Mouse (Mus musculus) erythroblast, adult 5-6 weeks (primary cell): ENCODE measurements at regions not wholly inside any gene's neighbourhood (a gene's known extent, or its start where the extent isn't known, plus 50 kb on each side); places are given as distances from the start of the nearest gene placed in this dataset.

ENCODE experiments used
- ATAC-seq: replicated peaks from 2 replicates; pipeline ENCODE4 v1.8.0; 2016; ENCODE audit warnings: moderate number of reproducible peaks, mild to moderate bottlenecking, moderate TSS enrichment, inconsistent platforms; ENCODE audit not compliant: poor library complexity, low FRiP score, severe bottlenecking

DNA sequence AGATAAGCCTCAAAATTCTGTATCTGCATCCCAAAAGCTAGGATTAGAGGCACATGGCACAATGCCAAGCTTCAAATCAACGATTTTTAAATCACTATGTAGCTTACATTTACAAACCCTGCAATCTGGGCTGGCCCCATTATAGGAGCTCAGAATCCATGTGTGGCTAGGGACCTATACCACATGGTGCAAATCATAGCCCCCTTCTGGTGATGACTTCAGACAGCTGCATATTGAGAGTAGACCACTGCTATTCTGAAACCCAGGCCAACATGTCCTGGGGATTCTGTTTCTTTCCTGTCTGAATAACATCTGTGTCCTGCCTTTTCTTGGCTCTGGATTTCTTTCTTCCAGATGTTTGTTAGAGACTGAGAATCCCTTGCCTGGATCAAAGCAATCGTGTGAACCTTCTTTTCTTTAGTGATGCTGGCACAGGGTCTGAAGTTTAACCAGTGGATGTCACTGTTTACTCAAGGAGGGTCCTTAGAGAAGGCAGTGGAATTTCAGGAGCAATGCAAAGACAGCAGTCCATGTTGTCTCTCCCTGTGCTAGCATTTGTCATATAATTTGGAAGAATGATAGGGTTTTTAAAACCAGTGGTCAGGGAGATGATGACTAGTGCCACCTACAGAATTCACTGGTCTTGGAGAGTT, 171.7 kb upstream of the Ghitm start:
- no peak for ATAC-seq

DNA sequence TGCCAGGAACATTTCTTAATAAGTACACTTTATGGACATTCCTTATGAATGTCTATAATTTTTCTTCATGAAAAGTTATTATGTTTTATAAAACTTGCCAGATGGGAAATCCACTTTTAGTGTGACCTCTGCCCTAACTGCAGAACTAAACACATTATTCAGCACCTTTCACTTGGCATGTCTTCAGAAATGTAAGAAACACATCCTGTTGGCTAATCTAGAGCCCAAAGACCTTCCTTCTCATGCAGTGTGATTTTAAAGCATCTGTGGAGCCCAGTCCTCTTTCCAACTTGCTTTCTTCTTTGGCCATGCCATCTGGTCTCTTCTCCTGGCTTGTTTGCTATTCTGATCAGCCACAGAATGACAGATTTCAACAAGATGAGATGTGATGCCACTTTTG, 163.6 kb upstream of the Ghitm start:
- no peak for ATAC-seq

DNA sequence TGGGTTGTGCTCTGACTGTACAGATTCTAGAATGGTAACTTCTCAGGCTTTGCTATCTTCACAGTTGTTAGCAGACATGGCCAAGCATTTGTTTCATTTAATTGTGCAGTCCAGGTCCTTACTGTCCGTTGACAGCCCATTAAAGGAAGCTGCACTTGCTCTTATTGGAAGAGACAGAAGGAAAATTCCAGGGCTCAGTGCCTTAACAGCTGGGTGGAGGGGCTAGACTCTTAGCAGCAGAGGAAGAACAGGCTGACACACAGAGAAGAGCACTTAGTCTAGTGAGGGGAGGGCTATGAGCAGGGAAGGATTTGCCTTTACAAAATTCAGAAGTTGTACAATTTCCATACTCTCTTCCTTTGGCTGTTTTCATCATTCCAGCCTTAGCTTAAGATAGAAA, 161.5 kb upstream of the Ghitm start:
- no peak for ATAC-seq

DNA sequence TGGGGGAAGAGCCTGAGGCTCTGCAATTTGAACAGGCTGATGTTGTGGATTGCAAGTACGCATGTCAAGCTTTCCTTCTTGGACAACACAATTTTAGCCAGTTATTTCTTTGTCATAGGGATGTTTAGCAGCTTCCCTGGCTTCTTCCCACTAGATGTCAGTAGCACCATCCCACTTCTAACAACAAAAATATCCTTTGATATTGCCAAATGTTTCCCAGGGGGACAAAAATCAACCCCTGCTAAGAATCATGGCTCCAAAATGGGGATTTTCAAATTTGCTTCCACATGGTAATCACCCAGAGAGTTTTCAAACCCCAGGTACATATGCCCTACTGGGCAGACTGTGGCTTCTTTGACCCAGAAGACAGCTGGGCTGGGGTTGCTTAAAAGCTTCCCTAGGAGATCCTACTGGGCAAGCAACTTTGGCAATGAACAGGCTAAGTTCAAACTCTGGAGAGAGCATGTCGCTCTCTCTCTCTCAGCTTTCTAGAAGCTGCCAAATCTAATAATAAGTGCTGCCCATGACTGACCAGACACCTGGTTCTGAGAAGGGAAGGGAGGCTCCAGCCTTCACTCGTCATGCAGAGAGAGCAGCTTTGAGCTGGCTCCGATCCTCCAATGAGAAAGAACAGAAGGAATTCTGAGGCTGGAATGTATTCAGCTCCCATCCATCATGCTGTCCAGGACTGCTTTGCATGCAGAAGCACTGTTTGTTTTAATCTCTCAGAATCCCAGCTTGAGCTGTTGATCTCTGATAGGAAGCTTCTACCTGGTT, 157.2 kb upstream of the Ghitm start:
- no peak for ATAC-seq

DNA sequence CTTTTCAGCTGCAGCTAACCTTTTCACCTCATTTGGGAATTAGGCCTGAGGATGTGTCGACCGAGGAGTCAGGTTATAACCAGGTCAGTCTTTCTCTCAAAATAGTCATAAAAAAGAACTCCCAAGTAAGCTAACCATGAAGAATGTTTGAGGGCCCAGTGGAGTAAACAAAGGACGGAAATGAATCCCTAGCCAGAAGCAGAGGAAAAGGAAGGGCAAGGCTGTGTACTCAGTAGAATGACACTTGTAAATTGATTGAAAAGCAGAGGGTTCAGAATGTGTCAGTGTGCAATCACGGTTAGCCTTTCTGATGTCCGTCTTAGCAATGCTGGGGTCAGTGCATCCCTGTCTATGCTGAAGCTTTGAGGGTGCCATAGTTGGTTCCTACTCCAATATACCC, 149.3 kb upstream of the Ghitm start:
- no peak for ATAC-seq

DNA sequence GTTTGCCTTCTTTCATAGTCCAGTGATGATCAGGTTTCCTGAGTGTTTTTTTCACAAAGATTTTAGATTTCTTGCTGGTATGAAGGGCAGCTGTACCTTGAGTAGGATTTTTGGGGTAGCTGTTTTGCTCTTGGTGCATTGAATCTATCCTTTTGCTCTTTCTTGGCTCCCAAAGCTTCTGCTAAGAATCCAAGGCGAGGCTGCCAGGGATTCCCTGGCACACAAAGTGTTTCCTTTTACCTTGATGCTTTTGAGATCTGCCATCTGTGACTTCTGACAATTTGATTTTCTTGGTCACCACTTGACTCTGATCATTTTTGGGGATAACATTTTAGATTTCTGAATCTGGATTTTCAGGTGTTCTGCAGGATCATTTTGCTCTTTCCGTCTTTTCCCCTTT, 144.3 kb upstream of the Ghitm start:
- no peak for ATAC-seq

DNA sequence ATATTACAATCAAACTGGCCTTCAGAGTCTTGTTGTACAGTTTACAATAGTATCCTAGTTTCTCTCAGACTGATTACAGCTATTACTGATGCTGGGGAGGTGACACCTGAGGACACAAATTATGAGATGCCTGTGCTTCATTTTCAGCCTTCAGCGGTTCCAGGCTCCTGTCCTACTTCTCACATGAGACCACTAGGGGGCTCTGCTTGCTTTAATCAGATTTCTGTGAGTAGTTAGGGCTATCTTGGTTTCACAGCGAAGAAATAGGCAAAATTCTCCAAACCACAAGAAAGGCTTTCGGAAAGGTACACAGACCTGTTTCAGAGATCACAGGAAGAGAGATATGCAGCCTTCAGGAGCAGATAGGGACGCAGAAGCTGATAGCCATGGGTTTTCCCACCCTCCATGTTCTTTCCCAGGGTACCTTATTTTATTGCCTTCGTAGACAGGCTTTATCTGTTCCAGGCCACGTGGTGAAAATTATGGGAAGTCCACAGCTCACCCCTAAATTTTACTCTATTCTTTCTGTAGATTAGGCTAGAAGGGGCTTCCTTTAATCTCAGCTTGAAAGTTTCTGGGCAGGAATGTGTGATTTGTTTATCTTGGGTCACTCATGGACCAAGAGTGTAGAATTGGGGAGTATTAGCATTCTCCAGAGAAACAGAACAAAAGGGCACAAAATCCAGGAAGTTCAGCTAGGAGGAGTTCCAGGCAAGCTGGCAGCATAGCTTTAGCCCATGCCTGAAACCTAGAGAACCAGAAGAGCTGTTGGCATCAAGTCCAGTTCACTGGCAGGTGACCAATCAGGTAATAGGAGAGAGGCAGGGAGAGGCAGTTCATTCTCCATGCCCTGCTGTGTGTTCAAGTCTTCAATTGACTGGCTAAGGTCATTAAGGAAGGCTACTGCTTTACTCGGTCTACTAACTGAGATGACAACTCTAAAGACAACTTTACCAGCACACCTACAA, 141.9 kb upstream of the Ghitm start:
- peak; percentile 39; the same call in 1 of the 2 replicates for ATAC-seq

DNA sequence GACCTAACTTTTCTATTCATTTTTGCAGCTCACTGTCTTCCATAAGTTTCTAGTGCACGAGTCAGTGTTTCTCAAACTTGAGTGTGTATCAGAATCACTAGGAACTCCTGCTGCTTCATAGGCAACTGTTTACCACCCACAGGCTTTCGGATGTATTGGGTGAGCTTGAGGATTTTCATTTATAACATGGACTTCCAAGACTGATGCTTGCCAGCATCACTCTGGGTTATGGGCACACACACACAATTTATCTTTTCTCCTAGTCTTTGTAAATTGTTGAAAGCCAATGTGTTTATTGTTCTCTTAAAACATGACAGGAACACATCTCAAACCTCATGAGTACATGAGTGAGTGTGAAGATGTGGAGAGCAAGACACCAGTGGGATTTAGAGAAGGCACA, 137.0 kb upstream of the Ghitm start:
- ATAC-seq, result no peak

DNA sequence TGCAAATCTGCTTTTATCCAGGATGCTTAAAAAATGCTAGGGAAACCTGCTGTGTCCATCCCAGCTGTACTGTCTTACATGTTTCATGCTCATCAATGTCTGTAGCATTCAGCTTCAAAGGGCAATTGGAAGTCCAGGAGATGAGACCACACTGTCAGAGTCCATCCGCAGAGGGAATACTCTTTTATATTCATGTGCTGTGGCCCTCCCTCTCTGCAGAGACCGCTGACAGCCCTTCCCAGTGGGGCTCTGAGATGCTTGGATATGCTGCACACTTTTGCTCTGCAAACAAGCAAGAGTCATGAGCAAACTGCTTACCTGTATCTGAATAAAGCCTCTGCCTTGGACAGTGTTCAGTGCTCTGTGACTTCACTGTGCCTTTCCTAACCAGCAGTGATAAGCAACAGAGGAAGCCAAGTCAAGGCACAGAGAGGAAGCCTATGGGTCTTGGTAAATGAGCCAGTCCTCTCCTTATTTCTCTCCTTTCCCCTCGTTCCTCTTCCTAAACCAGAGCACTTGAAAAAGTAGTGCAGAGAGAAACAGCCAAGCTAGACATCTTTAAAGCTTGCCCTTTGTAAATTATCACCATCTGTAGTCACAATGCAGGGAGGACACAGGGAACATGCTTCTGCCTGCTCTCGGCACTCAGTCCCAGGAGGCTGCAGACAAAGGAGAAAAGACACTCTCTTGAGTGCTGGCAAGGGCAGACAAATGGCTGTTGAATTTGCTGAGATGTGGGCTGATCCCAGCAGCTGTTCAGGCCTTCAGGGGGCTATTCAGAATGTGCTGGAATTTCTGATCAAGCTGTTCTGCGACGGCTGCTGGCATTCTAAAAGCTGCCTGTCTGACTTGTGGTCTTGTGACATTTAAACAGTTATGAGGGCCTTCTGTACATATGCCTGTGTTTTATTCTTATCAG, 136.2 kb upstream of the Ghitm start:
- ATAC-seq, result no peak

DNA sequence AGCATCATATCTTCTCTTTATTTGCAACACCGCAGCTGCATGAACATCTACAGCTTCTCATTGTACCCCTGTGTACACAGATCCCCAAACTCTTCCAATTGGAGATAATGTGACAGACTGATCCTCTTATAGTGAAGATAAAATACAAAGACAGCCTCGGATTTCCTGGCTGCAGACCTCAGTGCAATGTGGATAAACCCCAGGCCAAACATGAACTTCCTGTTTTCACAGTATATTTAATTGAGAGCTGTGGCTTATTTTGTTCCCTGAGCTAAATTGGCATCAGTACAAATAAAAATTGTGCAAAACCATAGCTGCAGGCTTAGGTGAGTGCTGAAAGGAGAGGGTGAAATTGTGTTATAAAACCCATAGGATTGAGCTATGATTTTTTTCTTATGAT, 134.8 kb upstream of the Ghitm start:
- no peak for ATAC-seq

DNA sequence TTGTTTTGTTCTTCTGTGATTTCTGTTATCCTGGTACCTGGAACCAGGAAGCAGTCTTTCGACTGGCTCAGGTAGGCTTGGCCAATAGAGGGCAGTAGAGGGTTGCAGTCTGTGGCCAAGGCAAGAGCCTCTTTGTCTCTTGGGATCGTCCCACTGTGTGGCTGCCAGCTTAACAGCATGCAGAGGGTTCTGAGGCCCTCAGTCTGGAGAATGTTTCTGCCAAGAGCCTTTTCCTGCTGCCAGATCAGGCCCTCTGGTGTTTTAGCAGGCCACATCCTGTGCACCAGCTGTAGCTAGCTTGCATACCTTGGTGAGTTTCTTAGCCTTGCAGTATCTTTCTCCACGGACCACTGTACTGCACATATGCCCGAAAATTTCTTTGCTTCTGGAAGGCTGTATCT, 103.6 kb upstream of the Ghitm start:
- no peak for ATAC-seq

DNA sequence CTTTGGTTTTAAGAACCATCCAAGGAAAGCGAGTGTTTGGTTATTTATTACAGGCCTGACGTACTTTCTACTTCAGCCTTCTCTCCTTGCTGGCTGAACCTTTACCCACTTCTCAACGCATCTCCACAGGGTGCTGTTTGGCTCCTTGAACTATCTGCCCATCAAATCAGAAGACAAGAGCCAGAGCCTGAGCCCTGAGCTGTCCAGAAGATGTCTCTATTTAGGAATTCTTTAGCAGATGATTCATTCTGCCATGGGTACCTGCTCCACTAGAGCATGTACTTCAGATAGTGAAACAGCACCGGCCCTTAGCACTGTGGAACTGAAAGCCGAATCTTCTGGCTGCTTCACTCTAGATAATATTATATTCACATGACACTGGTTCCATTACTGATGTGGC, 102.1 kb upstream of the Ghitm start:
- no peak for ATAC-seq

DNA sequence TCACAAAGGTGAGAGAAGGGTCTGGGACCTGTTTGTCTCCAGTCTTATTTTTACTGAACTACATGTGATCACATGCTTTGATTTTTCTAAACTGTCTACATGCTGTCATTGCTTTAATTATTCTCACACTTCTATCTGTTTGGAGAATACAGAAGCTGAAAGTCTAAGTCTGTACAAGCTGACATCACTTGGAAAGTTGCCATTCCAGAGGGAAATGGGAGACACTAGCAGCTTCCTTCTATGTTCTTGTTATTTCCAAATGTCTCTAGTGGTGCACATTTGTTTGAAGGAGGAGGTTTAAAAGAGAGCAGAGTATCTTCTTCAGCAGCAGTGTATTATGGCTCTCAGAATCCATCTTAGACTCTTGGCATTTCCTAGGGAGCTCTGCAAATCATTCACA, 73.2 kb upstream of the Ghitm start:
- ATAC-seq, result no peak

DNA sequence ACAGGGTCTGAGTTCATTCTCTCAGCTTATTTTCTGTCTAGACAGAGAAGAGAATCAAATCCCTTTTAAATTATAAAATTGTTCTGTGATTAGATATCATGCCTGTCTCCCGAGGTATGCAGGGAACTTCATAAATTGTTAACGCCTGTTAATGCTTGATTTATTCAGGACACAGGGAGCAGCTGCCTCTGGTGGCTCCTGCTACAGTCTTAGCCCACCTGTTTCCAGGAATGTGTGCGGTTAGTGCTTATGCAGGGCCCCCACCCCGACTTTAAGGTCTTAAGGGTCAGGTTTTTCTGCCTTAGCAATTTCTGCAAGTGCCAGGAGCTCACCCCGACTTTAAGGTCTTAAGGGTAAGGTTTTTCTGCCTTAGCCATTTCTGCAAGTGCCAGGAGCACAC, 54.7 kb upstream of the Ghitm start:
- ATAC-seq, result no peak
